Mouse (Mus musculus) liver, postnatal 0 days (tissue): Measurements from ENCODE around the gene Syt14.

Source experiments
- CTCF ChIP-seq: sonication (generic); IDR thresholded peaks from 2 replicates; pipeline ENCODE4 v1.5.1; 2016; ENCODE audit warnings: antibody characterized with exemption, low read depth
- EP300 ChIP-seq: IDR thresholded peaks from 2 replicates; pipeline ENCODE4 v1.6.1; 2016; ENCODE audit warnings: antibody characterized with exemption, low read depth, mild to moderate bottlenecking

DNA sequence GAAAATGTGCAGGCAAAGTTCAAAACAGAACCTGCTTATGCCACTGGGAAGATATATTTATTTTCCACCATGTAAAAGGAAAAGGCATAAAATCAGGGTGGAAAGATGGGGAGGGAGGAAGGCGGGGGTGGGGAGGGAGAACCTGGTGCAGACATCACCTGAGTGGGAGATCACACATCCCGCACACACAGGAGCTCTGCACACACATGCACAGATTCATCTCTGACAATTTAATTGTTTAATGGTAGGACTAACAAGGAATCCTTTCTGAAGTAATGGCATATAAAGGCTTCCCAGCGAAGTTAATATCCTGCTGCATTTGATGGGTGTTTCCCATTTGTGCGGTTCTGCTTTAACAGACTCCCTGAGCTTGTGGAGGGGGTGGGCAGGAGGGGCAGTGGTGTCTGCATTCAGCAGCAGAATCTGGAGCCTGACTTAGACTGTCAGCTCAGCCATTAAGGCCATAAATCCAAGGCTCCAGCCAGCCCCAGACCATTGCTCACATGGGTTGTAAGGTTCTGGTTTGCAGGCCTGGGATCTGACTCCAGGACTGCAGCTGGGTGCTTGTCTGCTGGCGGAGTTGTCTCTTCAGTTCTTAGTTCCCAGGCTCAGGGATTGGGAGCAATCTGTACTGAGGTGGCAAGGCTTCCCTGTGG is 174.1 kb downstream of the Syt14 start:
- TF ChIP-seq CTCF (no peak), EP300 (no peak)
